ENCODE assay signal across 23 mouse cellular contexts in genomic region chr19:46705779-46706495, GRCm38 (mm10). TPM values are rescaled to one million over a fixed set of nuclear protein-coding genes. Genes with fewer than 3 reads are reported as not detected.
A peak's percentile ranks its signal among the peaks of the same experiment; 100 is the strongest.
DNase-seq lines count a peak whose midpoint lies in the region; TF ChIP-seq lines count a peak whose summit lies in the region.
"Had no signal": no experiment of that assay in that cellular context is flagged by ENCODE, and none has a peak within 500 bp of the region (broad histone marks: within the 10 kb centered on the region; RNA-seq: fewer than 3 reads in every experiment).

No protein-coding gene starts in this region.

- H3K9ac ChIP-seq in MEL (ENCODE audit: control insufficient read depth, low read depth, low read length, poor library complexity, severe bottlenecking) = no peak overlapping the region
- H3K9ac ChIP-seq in liver, adult 2 months (ENCODE audit: low read depth, low read length) = peak overlapping the region; percentile 31; the same call in 1 of the 2 replicates
- H3K9ac ChIP-seq: embryonic facial prominence, embryonic 13.5 days; heart, embryonic 13.5 days; limb, embryonic 12.5 days had no signal

- DNase-seq in spleen, postnatal 36 days (ENCODE audit: low spot score in 2 of 2) = peak; percentile 26 to 55
- no peak for DNase-seq in spleen, postnatal 14 days (ENCODE audit: low spot score in 2 of 2)
- DNase-seq in MEL (ENCODE audit: low read depth, low spot score) = peak; percentile 89
- peak; percentile 74 for DNase-seq in liver, adult 2 months (ENCODE audit: extremely low read depth, low read depth, low spot score)
- peak; percentile 68 to 85 for DNase-seq in natural killer cell, adult 2 months (ENCODE audit: low spot score in 2 of 2)
- no peak for DNase-seq in cerebellum, postnatal 10 days
- DNase-seq in frontal cortex, postnatal 25 days (ENCODE audit: low spot score in 2 of 2) = no peak
- no peak for DNase-seq in gastrocnemius, postnatal 10 days
- DNase-seq: cerebellum, adult 11 months; cerebellum, postnatal 36 days; lung, adult 2 months had no signal

- no peaks in the 10 kb centered on the region for H3K27me3 ChIP-seq in MEL (ENCODE audit: control insufficient read depth in 1 of 2, insufficient read depth in 2 of 2, low read length in 2 of 2)
- H3K27me3 ChIP-seq in liver, adult 2 months (ENCODE audit: control insufficient read depth, insufficient read depth, low read length) = no peaks in the 10 kb centered on the region
- H3K27me3 ChIP-seq: CH12.LX; heart, embryonic 13.5 days had no signal

- H3K4me3 ChIP-seq in MEL (ENCODE audit: control insufficient read depth in 1 of 2, insufficient read depth in 1 of 2, low read depth in 2 of 2, low read length in 2 of 2) = no peak overlapping the region
- no peak overlapping the region for H3K4me3 ChIP-seq in liver, adult 2 months (ENCODE audit: insufficient read depth, low read depth, low read length)
- H3K4me3 ChIP-seq: embryonic facial prominence, embryonic 13.5 days; heart, embryonic 13.5 days; hindbrain, embryonic 10.5 days; limb, embryonic 12.5 days had no signal

- H3K4me1 ChIP-seq in MEL (ENCODE audit: control insufficient read depth in 1 of 2, insufficient read depth in 2 of 2, low read length in 2 of 2) = peaks cover 19 to 51% of the 10 kb centered on the region in 2 experiments
- H3K4me1 ChIP-seq in liver, adult 2 months (ENCODE audit: control insufficient read depth, insufficient read depth, low read length) = peaks cover 17% of the 10 kb centered on the region; the same call in 1 of the 2 replicates

- TF ChIP-seq CTCF in MEL (IDR thresholded peaks at IDR 0.05 in 2 of 3, conservative IDR thresholded peaks at IDR 0.05 in 1 of 3; ENCODE audit: control insufficient read depth in 1 of 3, insufficient read depth in 1 of 3, low read depth in 2 of 3, low read length in 3 of 3, poor library complexity in 1 of 3, severe bottlenecking in 1 of 3) = no peak
- no peak for TF ChIP-seq CTCF in liver, adult 2 months (IDR thresholded peaks at IDR 0.05; ENCODE audit: low read depth, low read length)

- no peak for TF ChIP-seq POLR2A in MEL (IDR thresholded peaks at IDR 0.05; ENCODE audit: control insufficient read depth in 1 of 2, insufficient read depth in 1 of 2, low read depth in 1 of 2, low read length in 2 of 2, poor library complexity in 1 of 2)
- no peak for TF ChIP-seq POLR2A in liver, adult 2 months (IDR thresholded peaks at IDR 0.05; ENCODE audit: extremely low read depth, insufficient read depth, low read length)

- H3K9me3 ChIP-seq in MEL (replicated peaks; ENCODE audit: insufficient read depth, low read length) = no peaks in the 10 kb centered on the region
- H3K9me3 ChIP-seq: embryonic facial prominence, embryonic 13.5 days; heart, embryonic 13.5 days; hindbrain, embryonic 10.5 days; limb, embryonic 12.5 days had no signal

- WGBS in liver, adult 2 months = 53% methylated on average over 7 of the region's 7 CpGs

- peak; percentile 36 to 43; a peak in 2 of 4 replicates for TF ChIP-seq EP300 in MEL (IDR thresholded peaks at IDR 0.05; ENCODE audit: low read depth in 1 of 2, low read length in 2 of 2)

- TF ChIP-seq RAD21 in MEL (IDR thresholded peaks at IDR 0.05; ENCODE audit: low read depth, low read length) = no peak

- peaks cover 0 to 39% of the 10 kb centered on the region in 2 experiments; a peak in 2 of 4 replicates for H3K36me3 ChIP-seq in MEL (ENCODE audit: control insufficient read depth in 1 of 2, insufficient read depth in 2 of 2, low read length in 2 of 2)
- H3K36me3 ChIP-seq in liver, adult 2 months (ENCODE audit: control insufficient read depth, insufficient read depth, low read length) = peaks cover 11% of the 10 kb centered on the region

- peak overlapping the region; percentile 8 for H3K27ac ChIP-seq in MEL (ENCODE audit: control insufficient read depth, low read depth, low read length)
- peak overlapping the region; percentile 61 for H3K27ac ChIP-seq in liver, adult 2 months (replicated peaks; ENCODE audit: insufficient read depth, low read depth, low read length)
- H3K27ac ChIP-seq: embryonic facial prominence, embryonic 13.5 days; heart, embryonic 13.5 days; hindbrain, embryonic 10.5 days; limb, embryonic 12.5 days; macrophage had no signal

- no peaks in the 10 kb centered on the region for H3K79me2 ChIP-seq in MEL (ENCODE audit: control insufficient read depth, insufficient read depth, low read length, poor library complexity)
- H3K79me2 ChIP-seq in liver, adult 2 months (ENCODE audit: control insufficient read depth, insufficient read depth, low read length) = no peaks in the 10 kb centered on the region

TF ChIP-seq in MEL, 35 proteins besides CTCF, POLR2A, EP300 and RAD21 (continues in another document):
- TF ChIP-seq NELFE (IDR thresholded peaks at IDR 0.05; ENCODE audit: low read depth, low read length) = no peak
- no peak for TF ChIP-seq MEF2A (IDR thresholded peaks at IDR 0.05; ENCODE audit: extremely low read depth, insufficient replicate concordance, low read depth, low read length, poor library complexity, severe bottlenecking)
- TF ChIP-seq ZKSCAN1 (IDR thresholded peaks at IDR 0.05; ENCODE audit: low read depth, low read length) = no peak
- TF ChIP-seq ZNF384 (IDR thresholded peaks at IDR 0.05; ENCODE audit: low read depth, low read length) = peak; percentile 56; the same call in 1 of the 2 replicates
- TF ChIP-seq RCOR1 (IDR thresholded peaks at IDR 0.05; ENCODE audit: low read depth, low read length) = peak; percentile 70; the same call in 1 of the 2 replicates
- no peak for TF ChIP-seq ELF1 (IDR thresholded peaks at IDR 0.05; ENCODE audit: low read depth, low read length)
- no peak; the same call in 1 of the 2 replicates for TF ChIP-seq SMC3 (IDR thresholded peaks at IDR 0.05; ENCODE audit: low read depth, low read length)
- no peak for TF ChIP-seq NRF1 (IDR thresholded peaks at IDR 0.05; ENCODE audit: insufficient read depth, low read depth, low read length, poor library complexity, severe bottlenecking)
- peak; percentile 21; the same call in 1 of the 2 replicates for TF ChIP-seq HCFC1 (IDR thresholded peaks at IDR 0.05; ENCODE audit: low read depth, low read length)
- TF ChIP-seq MAZ (IDR thresholded peaks at IDR 0.05; ENCODE audit: low read depth, low read length) = 0 out of 2 replicates have a peak, but pooled peaks have one; percentile 10
- no peak for TF ChIP-seq POLR2AphosphoS2 (IDR thresholded peaks at IDR 0.05; ENCODE audit: low read length)
- no peak for TF ChIP-seq CHD1 (IDR thresholded peaks at IDR 0.05; ENCODE audit: low read depth, low read length)
- no peak for TF ChIP-seq GATA1 (IDR thresholded peaks at IDR 0.05; ENCODE audit: low read depth, low read length)
- no peak for TF ChIP-seq E2F4 (IDR thresholded peaks at IDR 0.05; ENCODE audit: borderline replicate concordance, low read depth, low read length)
- no peak for TF ChIP-seq MYB (IDR thresholded peaks at IDR 0.05; ENCODE audit: low read depth, low read length)
- TF ChIP-seq USF2 (IDR thresholded peaks at IDR 0.05; ENCODE audit: borderline replicate concordance in 1 of 2, insufficient read depth in 1 of 2, low read depth in 1 of 2, low read length in 2 of 2) = no peak
- 0 out of 2 replicates have a peak, but pooled peaks have one; percentile 50 for TF ChIP-seq MYC (IDR thresholded peaks at IDR 0.05; ENCODE audit: low read depth, low read length)
- TF ChIP-seq GABPA (IDR thresholded peaks at IDR 0.05; ENCODE audit: low read depth, low read length) = no peak
- TF ChIP-seq USF1 (IDR thresholded peaks at IDR 0.05; ENCODE audit: low read depth, low read length) = no peak
- no peak for TF ChIP-seq UBTF (IDR thresholded peaks at IDR 0.05; ENCODE audit: borderline replicate concordance, insufficient read depth, low read depth, low read length)
- TF ChIP-seq MAX (IDR thresholded peaks at IDR 0.05; ENCODE audit: low read length) = peak; percentile 43
- TF ChIP-seq ETS1 (IDR thresholded peaks at IDR 0.05; ENCODE audit: low read depth, low read length) = peak; percentile 20; the same call in 1 of the 2 replicates
- TF ChIP-seq POLR2AphosphoS5 (IDR thresholded peaks at IDR 0.05; ENCODE audit: borderline replicate concordance, low read depth, low read length) = no peak
- TF ChIP-seq MXI1 (IDR thresholded peaks at IDR 0.05; ENCODE audit: low read depth, low read length) = peak; percentile 43
- no peak for TF ChIP-seq JUND (IDR thresholded peaks at IDR 0.05; ENCODE audit: low read depth, low read length)
- TF ChIP-seq BHLHE40 (IDR thresholded peaks at IDR 0.05; ENCODE audit: borderline replicate concordance, low read depth, low read length) = no peak
- no peak for TF ChIP-seq MAFK (IDR thresholded peaks at IDR 0.05; ENCODE audit: borderline replicate concordance, low read depth, low read length)

RNA-seq across cellular contexts. Expression of gene As3mt, which starts 1.3 kb away (rescaled TPM):
- 17.0 and 22.8 TPM in 2 replicates for total RNA-seq in MEL (2012; rRNA removed)
- polyA plus RNA-seq in MEL (2012; ENCODE audit: insufficient read depth in 1 of 2, insufficient read length in 2 of 2, low read depth in 1 of 2, low replicate concordance in 2 of 2, missing spikeins in 1 of 2) = 10 to 100 TPM in 1 of 2 experiments, not detected in 1; 52.2 TPM
- 57.8 and 67.9 TPM in 2 replicates for total RNA-seq in liver, adult 2 months (2014; rRNA removed)
- 19.3 and 29.3 TPM in 2 replicates for polyA plus RNA-seq in liver, adult 2 months (2012; rRNA removed)
- 10 to 100 TPM; 66.4 to 71.2 TPM for total RNA-seq in gastrocnemius, postnatal 10 days (2021)

RNA-seq across cellular contexts. Expression of gene Borcs7, which starts 16.2 kb away (rescaled TPM):
- total RNA-seq in MEL (2012; rRNA removed) = 4.1 and 5.1 TPM in 2 replicates
- 10 to 100 TPM in 1 of 2 experiments, not detected in 1; 11.1 TPM for polyA plus RNA-seq in MEL (2012; ENCODE audit: insufficient read depth in 1 of 2, insufficient read length in 2 of 2, low read depth in 1 of 2, low replicate concordance in 2 of 2, missing spikeins in 1 of 2)
- total RNA-seq in liver, adult 2 months (2014; rRNA removed) = 4.8 TPM in 2 replicates
- polyA plus RNA-seq in liver, adult 2 months (2012; rRNA removed) = 2.9 and 3.9 TPM in 2 replicates
- total RNA-seq in gastrocnemius, postnatal 10 days (2021) = 10 to 100 TPM; 14.6 to 16.9 TPM

RNA-seq across cellular contexts. Expression of gene Cyp17a1, which starts 33.0 kb away (rescaled TPM):
- not detected in 2 replicates for total RNA-seq in MEL (2012; rRNA removed)
- polyA plus RNA-seq in MEL (2012; ENCODE audit: insufficient read depth in 1 of 2, insufficient read length in 2 of 2, low read depth in 1 of 2, low replicate concordance in 2 of 2, missing spikeins in 1 of 2) = not detected
- total RNA-seq in liver, adult 2 months (2014; rRNA removed) = 106 and 193 TPM in 2 replicates
- 85.1 and 113 TPM in 2 replicates for polyA plus RNA-seq in liver, adult 2 months (2012; rRNA removed)
- not detected for total RNA-seq in gastrocnemius, postnatal 10 days (2021)
- total RNA-seq: CH12.LX; gastrocnemius, postnatal 4 days; layer of hippocampus, adult 18-20 months; left cerebral cortex, adult 18-20 months had no signal
- polyA plus RNA-seq: embryonic facial prominence, embryonic 13.5 days; hindbrain, embryonic 10.5 days; intestine, embryonic 14.5 days; kidney, embryonic 14.5 days; limb, embryonic 12.5 days; macrophage; Patski had no signal

RNA-seq across cellular contexts. Expression of gene Cnnm2, which starts 55.5 kb away (rescaled TPM):
- total RNA-seq in MEL (2012; rRNA removed) = 4.0 and 5.7 TPM in 2 replicates
- polyA plus RNA-seq in MEL (2012; ENCODE audit: insufficient read depth in 1 of 2, insufficient read length in 2 of 2, low read depth in 1 of 2, low replicate concordance in 2 of 2, missing spikeins in 1 of 2) = 10 to 100 TPM in 1 of 2 experiments, not detected in 1; 10.7 TPM
- 4.4 and 5.3 TPM in 2 replicates for total RNA-seq in liver, adult 2 months (2014; rRNA removed)
- 6.3 and 7.1 TPM in 2 replicates for polyA plus RNA-seq in liver, adult 2 months (2012; rRNA removed)
- total RNA-seq in gastrocnemius, postnatal 10 days (2021) = 1 to 10 TPM; 3.6 to 4.5 TPM

Comparison
In these comparisons a context has a peak if more than half of its experiments do, and no peak if none do; other contexts are left out.
1. DNase-seq: peak in spleen, postnatal 36 days (2 of 2), MEL (single experiment), liver, adult 2 months (single experiment) and natural killer cell, adult 2 months (2 of 2); none in spleen, postnatal 14 days (0 of 2), cerebellum, postnatal 10 days (0 of 2), frontal cortex, postnatal 25 days (0 of 2) and gastrocnemius, postnatal 10 days (single experiment).
2. RNA of gene Cyp17a1, which starts 33.0 kb away (total RNA-seq): 106 to 193 TPM in liver, adult 2 months; not detected in MEL and not detected in gastrocnemius, postnatal 10 days; every median in the first group is over 10 times any median in the second.